Mouse (Mus musculus) adrenal gland, adult 10 weeks (tissue): ENCODE measurements around the gene Nrgn. TPM values are rescaled to one million over a fixed set of nuclear protein-coding genes. Genes with fewer than 3 reads are reported as not detected.

Experiments used
- polyA plus RNA-seq: library from polyadenylated mRNA; stranded (reverse); fragments of 350-450 nt; fragmentation: Illumina TruSeq; extraction: RNeasy Lipid Tissue Mini Kit (QIAGEN cat#74804); gene quantifications from one replicate; pipeline ENCODE4 v1.2.3, GENCODE M21; 2014; ENCODE audit warnings: low read depth, low replicate concordance

Gene Nrgn
- not detected for polyA plus RNA-seq

DNA sequence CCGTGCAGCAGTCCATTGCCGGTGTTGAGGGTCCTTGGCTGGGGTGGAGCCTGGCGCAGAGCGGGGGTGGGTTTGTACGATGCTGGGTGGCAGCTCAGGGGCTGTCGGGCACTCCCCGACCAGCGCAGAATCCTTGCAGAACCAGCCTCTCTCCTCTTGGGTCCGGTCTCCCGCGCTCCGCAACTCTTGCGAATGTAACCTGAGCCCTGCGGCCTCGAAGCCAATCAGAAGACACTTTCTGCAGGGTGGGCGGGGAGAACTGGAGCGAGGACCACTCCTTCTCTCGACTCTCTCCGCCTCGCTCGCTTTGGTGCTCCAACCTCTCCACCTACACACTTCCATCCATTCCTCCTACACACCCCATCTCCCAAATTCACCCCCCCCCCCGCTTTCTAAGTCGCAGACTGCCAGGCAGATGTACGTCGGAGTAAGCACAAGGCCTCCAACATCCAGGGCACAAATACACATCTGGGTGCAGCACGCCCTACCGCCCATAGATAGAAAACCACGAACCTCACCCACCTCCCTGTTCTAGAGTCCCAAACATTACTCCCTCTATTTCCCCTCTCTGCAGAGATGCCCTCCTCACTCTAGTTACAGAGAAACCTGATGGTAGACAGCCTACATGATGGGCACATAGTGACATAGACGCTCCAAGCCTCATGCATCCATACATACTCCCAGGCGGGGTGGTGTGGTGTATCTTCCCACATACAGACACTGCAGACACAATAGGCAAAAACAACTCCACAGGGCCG, at the start of gene Nrgn:
Gene Nrgn (minus strand): TSS at position 369 of the 758 bp plus-strand sequence.

DNA sequence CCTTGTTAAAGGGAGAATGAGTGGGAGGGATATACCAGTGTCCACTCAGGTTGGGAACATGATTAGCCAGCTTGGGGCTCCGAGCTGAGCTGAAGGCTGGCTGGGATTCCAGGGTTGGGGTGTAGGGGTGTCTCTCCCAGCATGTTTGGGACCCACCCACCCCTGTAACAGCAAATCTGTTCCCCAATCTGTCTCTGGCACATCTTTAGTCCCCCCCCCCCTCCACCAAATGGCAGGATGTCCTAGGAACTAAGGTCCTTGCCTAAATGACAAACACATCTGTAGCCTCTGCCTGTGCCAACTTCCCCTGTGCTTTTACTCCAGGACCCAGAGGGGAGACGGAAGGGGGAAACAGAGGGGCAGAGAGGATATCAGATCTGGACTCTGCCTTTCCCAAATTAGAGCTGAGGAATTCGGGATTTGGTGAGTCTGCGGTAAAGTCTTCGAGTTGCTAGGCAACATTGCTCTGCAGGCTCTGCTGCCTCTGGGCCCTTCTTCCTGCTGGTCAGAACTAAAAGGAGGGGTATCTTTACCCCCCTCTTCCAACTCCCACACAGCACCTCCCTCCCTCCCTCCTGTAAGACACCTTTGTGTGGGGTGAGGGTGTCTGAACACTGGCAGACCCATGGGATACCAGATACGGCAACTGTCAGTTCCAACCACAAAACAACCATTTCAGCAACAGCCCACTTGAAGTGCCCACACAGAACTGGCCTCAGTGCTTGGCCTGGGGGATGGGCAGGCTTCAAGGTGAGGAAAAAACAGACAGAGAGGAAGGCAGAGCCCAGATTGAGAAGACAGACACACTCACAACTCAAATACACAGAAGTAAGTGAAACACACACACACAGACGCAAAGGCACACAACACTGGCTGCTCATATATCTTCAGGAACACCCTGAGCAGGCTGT, 2.4 kb upstream of the Nrgn start, which contains the start of gene Siae:
Gene Siae (plus strand): TSS at position 861 of the 911 bp plus-strand sequence.

DNA sequence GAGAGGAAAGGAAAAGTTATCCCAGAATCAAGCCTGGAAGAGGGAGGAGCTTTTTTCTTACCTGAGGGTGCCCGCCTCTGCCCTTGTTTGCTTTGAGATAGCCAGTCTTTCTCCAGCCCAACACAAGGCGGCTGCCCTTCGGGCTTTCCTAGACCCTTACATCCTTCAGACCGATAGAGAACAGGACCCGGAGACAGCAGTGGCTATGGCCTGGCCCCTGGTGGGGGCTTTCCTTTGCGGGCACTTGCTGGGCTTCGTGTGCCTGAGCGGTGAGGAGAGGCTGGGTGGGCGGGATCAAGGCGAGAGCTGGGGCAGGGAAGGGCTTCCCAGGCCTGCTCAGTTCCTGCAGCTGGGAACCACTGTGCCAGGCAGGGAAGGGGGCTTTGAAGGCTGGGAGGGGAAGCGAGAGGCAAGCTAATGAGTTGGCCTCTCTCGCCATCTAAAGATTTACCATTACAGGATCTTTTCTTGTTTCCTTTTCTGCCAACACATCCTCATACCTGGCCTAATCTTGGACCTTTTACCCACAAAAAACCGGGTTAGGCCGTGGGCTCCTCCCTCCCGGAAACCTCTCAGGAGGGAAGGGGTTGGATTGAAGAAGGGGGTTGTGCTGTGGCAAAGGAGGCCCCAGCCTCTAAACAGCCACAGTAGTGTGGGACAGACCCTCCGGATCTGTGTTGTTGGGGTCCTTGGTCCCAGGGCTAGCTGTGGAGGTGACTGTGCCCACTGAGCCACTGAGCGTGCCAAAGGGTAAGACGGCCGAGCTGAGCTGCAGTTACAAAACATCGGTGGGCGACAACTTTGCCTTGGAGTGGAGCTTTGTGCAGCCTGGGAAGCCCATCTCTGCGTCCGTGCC, 13.3 kb downstream of the Nrgn start, which contains the start of gene Vsig2:
Gene Vsig2 (plus strand): TSS at position 86 of the 856 bp plus-strand sequence.

DNA sequence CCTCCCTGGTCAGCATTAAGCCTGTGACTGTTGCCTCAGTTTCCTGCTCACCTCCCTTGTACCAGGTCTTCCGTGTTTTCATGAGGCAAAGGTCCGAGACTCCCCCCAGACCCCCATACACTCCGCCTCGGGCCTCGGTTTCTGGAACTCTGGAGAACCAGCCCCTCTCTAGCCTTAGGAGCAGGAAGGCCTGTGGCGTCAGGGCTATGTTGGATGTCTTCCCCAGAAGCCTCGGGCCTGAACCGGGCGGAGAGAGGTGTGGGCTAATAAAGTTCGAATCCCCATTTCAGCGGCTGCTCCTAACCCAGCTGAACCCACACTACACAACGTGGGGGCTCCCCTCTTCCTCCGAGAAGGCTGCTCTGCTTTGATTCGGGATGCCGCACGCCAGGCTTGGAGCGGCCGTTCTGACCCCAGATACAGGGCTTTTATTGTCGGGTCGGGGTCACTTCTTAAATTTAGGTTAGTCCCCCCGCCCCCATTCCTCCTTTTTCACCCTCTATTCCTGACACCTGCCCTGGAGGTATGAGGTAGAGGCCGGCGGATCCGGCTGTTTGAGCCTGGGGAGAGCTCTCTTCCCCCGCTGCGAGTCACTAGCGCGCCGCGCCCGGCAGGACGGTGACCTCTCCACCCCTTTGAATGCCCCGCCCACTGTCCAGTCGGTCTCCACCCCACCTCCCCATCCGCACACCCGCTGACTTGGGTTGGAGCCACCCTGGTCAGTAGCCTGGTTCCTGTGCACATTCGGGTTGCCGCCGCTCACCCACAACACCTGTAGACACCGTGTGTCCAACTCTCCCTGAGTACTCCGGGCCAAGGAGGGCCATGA, 25.1 kb downstream of the Nrgn start, which contains the start of gene Esam:
Gene Esam (plus strand): TSS at position 683 of the 829 bp plus-strand sequence.

Other genes with a start within 250 kb of the Nrgn start
- gene Ccdc15, start 204.5 kb downstream of the Nrgn start, polyA plus RNA-seq = 5.3 TPM
- gene Hepacam, start 185.6 kb downstream of the Nrgn start, polyA plus RNA-seq = not detected
- 3.8 TPM for gene Robo4, start 151.0 kb downstream of the Nrgn start, polyA plus RNA-seq
- gene Robo3, start 119.7 kb downstream of the Nrgn start, polyA plus RNA-seq = not detected
- gene Msantd2, start 63.6 kb downstream of the Nrgn start, polyA plus RNA-seq = 32.6 TPM
- gene Esam, start 24.8 kb downstream of the Nrgn start, polyA plus RNA-seq = 6.1 TPM
- 1.9 TPM for gene Vsig2, start 13.6 kb downstream of the Nrgn start, polyA plus RNA-seq
- 36.4 TPM for gene Siae, start 2.8 kb upstream of the Nrgn start, polyA plus RNA-seq
- 20.2 TPM for gene Spa17, start 60.8 kb upstream of the Nrgn start, polyA plus RNA-seq
- gene Tbrg1, start 104.4 kb upstream of the Nrgn start, polyA plus RNA-seq = 23.7 TPM
- 0.35 TPM for gene Panx3, start 116.3 kb upstream of the Nrgn start, polyA plus RNA-seq
- not detected for gene Olfr160, start 163.3 kb upstream of the Nrgn start, polyA plus RNA-seq
- gene Olfr874, start 192.2 kb upstream of the Nrgn start, polyA plus RNA-seq = not detected
- not detected for gene Olfr875, start 219.0 kb upstream of the Nrgn start, polyA plus RNA-seq